Mouse (Mus musculus): ENCODE measurements around the gene D1Pas1. TPM values are rescaled to one million over a fixed set of nuclear protein-coding genes. Genes with fewer than 3 reads are reported as not detected.

The D1Pas1 gene
- polyA plus RNA-seq, 1 experiment, result 77.4 TPM

DNA sequence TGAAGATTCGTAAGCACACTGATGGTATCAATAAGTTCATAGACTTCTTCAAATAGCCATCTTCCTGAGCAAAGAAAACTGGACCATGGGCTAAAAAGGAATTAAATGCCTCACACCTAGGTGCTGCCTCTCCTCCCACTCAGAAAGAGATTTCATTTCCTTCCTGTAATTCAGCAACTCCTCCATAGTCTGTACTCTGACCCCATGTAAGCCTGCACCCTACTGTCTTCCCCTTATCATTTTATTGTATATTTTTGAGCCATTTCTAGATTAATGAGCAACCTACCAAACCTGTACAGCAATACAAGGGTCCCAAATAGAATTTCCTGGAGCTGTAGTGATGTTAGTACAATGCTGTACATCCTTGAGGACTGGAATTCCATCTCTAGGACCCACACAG, 37.1 kb downstream of the D1Pas1 start:
- Histone ChIP-seq H3K4me3 (ENCODE audit: control insufficient read depth, low read depth, low read length) (no peak overlapping the region), H3K27ac (ENCODE audit: control insufficient read depth, insufficient read depth, low read depth, low read length) (no peak overlapping the region), H3K36me3 (ENCODE audit: control insufficient read depth, insufficient read depth, low read length) (no peaks in the 10 kb centered on the region), H3K27me3 (ENCODE audit: control insufficient read depth, insufficient read depth, low read length) (no peaks in the 10 kb centered on the region), H3K4me1 (ENCODE audit: control insufficient read depth, insufficient read depth, low read length) (no peaks in the 10 kb centered on the region)
- TF ChIP-seq CTCF (IDR thresholded peaks at IDR 0.05; ENCODE audit: control insufficient read depth, insufficient read depth, insufficient replicate concordance, low read depth, low read length) (no peak), POLR2A (IDR thresholded peaks at IDR 0.05; ENCODE audit: control insufficient read depth, low read depth, low read length) (no peak)

DNA sequence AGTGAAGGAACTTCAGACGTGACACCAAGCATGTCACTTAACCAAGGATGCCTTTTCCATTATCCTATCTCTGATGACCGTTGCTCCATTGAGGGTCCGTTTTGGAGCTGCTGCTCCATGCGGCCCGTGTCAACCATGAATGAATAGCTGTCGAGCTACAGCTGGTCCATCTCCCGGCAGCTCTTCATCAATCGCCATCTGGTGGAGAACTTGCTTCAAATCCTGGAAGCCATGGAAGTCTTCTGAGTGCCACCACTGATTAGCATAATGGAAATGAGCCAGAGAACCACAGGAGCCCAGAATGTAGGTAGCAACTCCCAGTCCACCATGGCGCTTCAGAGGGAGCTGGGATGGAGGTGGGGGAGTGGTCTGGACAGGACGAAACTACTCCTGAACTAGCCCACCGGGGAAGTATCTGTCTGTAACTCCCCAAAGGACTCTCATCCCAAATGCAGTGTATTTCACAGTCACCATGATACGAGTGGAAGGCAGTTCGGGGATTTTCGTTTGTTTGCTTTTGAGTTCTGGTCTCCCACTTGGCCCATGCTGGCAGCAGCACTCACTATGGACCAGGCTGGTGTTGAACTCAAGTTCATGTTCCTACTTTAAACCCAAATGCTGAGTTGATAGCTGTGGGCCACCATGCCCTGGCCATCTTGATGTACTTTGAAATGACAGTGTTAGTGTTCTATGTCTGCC, 39.2 kb downstream of the D1Pas1 start:
- no peaks in the 10 kb centered on the region for H3K36me3 ChIP-seq (ENCODE audit: control insufficient read depth, insufficient read depth, low read length)
- TF ChIP-seq CTCF (IDR thresholded peaks at IDR 0.05; ENCODE audit: control insufficient read depth, insufficient read depth, insufficient replicate concordance, low read depth, low read length) (no peak), POLR2A (IDR thresholded peaks at IDR 0.05; ENCODE audit: control insufficient read depth, low read depth, low read length) (no peak)
- H3K27me3 ChIP-seq (ENCODE audit: control insufficient read depth, insufficient read depth, low read length), result no peaks in the 10 kb centered on the region
- no peak overlapping the region for H3K4me3 ChIP-seq (ENCODE audit: control insufficient read depth, low read depth, low read length)
- H3K27ac ChIP-seq (ENCODE audit: control insufficient read depth, insufficient read depth, low read depth, low read length), result no peak overlapping the region
- no peaks in the 10 kb centered on the region for H3K4me1 ChIP-seq (ENCODE audit: control insufficient read depth, insufficient read depth, low read length)

GRCm38 (mm10) chr1:187008236-187008635, 41.0 kb downstream of the D1Pas1 start:
- Histone ChIP-seq H3K4me3 (ENCODE audit: control insufficient read depth, low read depth, low read length) (no peak overlapping the region), H3K27me3 (ENCODE audit: control insufficient read depth, insufficient read depth, low read length) (no peaks in the 10 kb centered on the region), H3K4me1 (ENCODE audit: control insufficient read depth, insufficient read depth, low read length) (no peaks in the 10 kb centered on the region), H3K36me3 (ENCODE audit: control insufficient read depth, insufficient read depth, low read length) (no peaks in the 10 kb centered on the region), H3K27ac (ENCODE audit: control insufficient read depth, insufficient read depth, low read depth, low read length) (no peak overlapping the region)
- no peak for TF ChIP-seq CTCF (IDR thresholded peaks at IDR 0.05; ENCODE audit: control insufficient read depth, insufficient read depth, insufficient replicate concordance, low read depth, low read length)
- TF ChIP-seq POLR2A (IDR thresholded peaks at IDR 0.05; ENCODE audit: control insufficient read depth, low read depth, low read length), result no peak

DNA sequence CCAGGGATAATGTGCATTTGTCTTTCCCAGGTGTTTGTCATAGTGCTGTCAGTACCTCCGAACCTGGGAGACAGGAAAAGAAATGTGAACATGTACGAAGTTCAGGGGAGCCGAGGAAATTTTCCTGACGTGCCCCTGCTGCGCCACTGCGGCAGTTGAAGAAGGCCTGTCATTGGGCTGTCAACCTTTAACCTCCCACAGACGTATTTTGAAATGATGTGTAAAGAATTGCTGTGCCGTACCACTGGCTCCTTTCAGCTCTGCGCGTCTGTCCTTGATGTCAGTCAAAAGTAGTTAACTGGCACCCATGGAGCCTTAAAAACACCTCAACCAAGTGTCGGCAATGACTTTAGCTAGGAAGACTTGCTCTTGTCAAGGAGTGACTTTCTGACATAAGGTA, 42.9 kb downstream of the D1Pas1 start:
- Histone ChIP-seq H3K4me3 (ENCODE audit: control insufficient read depth, low read depth, low read length) (no peak overlapping the region), H3K36me3 (ENCODE audit: control insufficient read depth, insufficient read depth, low read length) (no peaks in the 10 kb centered on the region), H3K4me1 (ENCODE audit: control insufficient read depth, insufficient read depth, low read length) (no peaks in the 10 kb centered on the region), H3K27me3 (ENCODE audit: control insufficient read depth, insufficient read depth, low read length) (no peaks in the 10 kb centered on the region), H3K27ac (ENCODE audit: control insufficient read depth, insufficient read depth, low read depth, low read length) (no peak overlapping the region)
- TF ChIP-seq CTCF (IDR thresholded peaks at IDR 0.05; ENCODE audit: control insufficient read depth, insufficient read depth, insufficient replicate concordance, low read depth, low read length), result no peak
- TF ChIP-seq POLR2A (IDR thresholded peaks at IDR 0.05; ENCODE audit: control insufficient read depth, low read depth, low read length), result no peak

DNA sequence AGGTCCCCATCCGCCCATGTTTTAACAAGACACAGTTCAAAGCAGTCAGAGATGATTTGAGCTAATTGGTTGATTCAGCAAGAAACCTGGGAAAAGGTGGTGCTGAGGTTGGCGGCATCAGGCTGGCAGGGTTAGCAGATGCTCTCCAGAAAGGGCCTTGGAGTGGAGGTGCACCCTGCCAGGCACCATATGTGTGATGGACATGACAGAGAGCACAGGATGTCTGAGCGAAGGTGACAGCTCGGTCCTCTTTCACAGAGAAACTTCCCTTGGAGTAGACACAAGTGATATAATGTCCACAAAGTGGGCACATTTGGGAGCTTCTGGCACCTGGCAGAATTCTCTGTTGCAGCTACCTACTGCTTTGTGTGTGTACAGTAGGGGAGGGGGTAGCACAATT, 44.4 kb downstream of the D1Pas1 start:
- no peak for TF ChIP-seq POLR2A (IDR thresholded peaks at IDR 0.05; ENCODE audit: control insufficient read depth, low read depth, low read length)
- no peak for TF ChIP-seq CTCF (IDR thresholded peaks at IDR 0.05; ENCODE audit: control insufficient read depth, insufficient read depth, insufficient replicate concordance, low read depth, low read length)
- no peak overlapping the region for H3K4me3 ChIP-seq (ENCODE audit: control insufficient read depth, low read depth, low read length)
- H3K27me3 ChIP-seq (ENCODE audit: control insufficient read depth, insufficient read depth, low read length), result no peaks in the 10 kb centered on the region
- no peaks in the 10 kb centered on the region for H3K36me3 ChIP-seq (ENCODE audit: control insufficient read depth, insufficient read depth, low read length)
- no peaks in the 10 kb centered on the region for H3K4me1 ChIP-seq (ENCODE audit: control insufficient read depth, insufficient read depth, low read length)
- no peak overlapping the region for H3K27ac ChIP-seq (ENCODE audit: control insufficient read depth, insufficient read depth, low read depth, low read length)

DNA sequence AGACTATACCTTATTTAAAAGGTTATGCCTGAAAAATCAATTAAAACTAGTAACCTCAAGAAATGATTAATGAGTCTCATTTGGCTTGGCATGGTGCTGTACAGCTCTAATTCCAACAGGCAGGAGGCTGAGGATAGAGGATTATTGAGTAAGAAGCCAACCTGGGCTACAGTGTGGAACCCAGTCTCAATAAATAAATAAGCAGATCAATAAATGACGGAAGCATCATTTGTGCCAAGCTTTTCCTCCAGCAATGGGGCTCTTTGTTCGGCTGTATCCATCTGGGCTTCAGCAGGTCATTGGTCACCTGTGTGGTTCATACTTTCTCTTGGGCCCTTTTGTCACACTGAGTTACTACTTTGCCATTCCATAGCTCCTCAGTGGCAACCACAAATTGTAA, 46.9 kb downstream of the D1Pas1 start:
- H3K4me3 ChIP-seq (ENCODE audit: control insufficient read depth, low read depth, low read length), result no peak overlapping the region
- H3K27me3 ChIP-seq (ENCODE audit: control insufficient read depth, insufficient read depth, low read length), result no peaks in the 10 kb centered on the region
- no peak for TF ChIP-seq CTCF (IDR thresholded peaks at IDR 0.05; ENCODE audit: control insufficient read depth, insufficient read depth, insufficient replicate concordance, low read depth, low read length)
- TF ChIP-seq POLR2A (IDR thresholded peaks at IDR 0.05; ENCODE audit: control insufficient read depth, low read depth, low read length), result no peak
- H3K4me1 ChIP-seq (ENCODE audit: control insufficient read depth, insufficient read depth, low read length), result no peaks in the 10 kb centered on the region
- no peaks in the 10 kb centered on the region for H3K36me3 ChIP-seq (ENCODE audit: control insufficient read depth, insufficient read depth, low read length)
- no peak overlapping the region for H3K27ac ChIP-seq (ENCODE audit: control insufficient read depth, insufficient read depth, low read depth, low read length)

- Histone ChIP-seq H3K27ac (ENCODE audit: control insufficient read depth, insufficient read depth, low read depth, low read length) (no peak overlapping the region), H3K36me3 (ENCODE audit: control insufficient read depth, insufficient read depth, low read length) (no peaks in the 10 kb centered on the region), H3K27me3 (ENCODE audit: control insufficient read depth, insufficient read depth, low read length) (no peaks in the 10 kb centered on the region), H3K4me1 (ENCODE audit: control insufficient read depth, insufficient read depth, low read length) (no peaks in the 10 kb centered on the region), H3K4me3 (ENCODE audit: control insufficient read depth, low read depth, low read length) (no peak overlapping the region)
- TF ChIP-seq CTCF (IDR thresholded peaks at IDR 0.05; ENCODE audit: control insufficient read depth, insufficient read depth, insufficient replicate concordance, low read depth, low read length) (no peak), POLR2A (IDR thresholded peaks at IDR 0.05; ENCODE audit: control insufficient read depth, low read depth, low read length) (no peak)
These were observed 48.5 kb downstream of the D1Pas1 start for GRCm38 (mm10) chr1:187015673-187016072.

Measured in testis, adult 2 months (tissue).